Mouse (Mus musculus) ES-E14 (cell line): ENCODE results near the gene Gm28576. TPM values are rescaled to one million over a fixed set of nuclear protein-coding genes. Genes with fewer than 3 reads are reported as not detected.
"Not testable (repeated sequence)": the region's sequence is repeated elsewhere in the genome, so short reads cannot be mapped to it uniquely, and the experiment has no call there.

Experiments
- DNase-seq: peaks from one replicate; pipeline ENCODE4 v3.0.0-alpha.2; 2013; ENCODE audit warnings: low read depth, low spot score
- H3K27ac ChIP-seq: 2 replicates; pipeline ENCODE4 v1.5.1; 2012; ENCODE audit warnings: low read depth, mild to moderate bottlenecking, low read length, moderate library complexity, mixed read lengths; ENCODE audit not compliant: poor library complexity, insufficient read depth, severe bottlenecking
- H3K36me3 ChIP-seq: 2 replicates; pipeline ENCODE4 v1.6.1; 2012; ENCODE audit warnings: mild to moderate bottlenecking, low read length, moderate library complexity, mixed read lengths; ENCODE audit not compliant: control insufficient read depth, poor library complexity, insufficient read depth, severe bottlenecking
- H3K4me1 ChIP-seq, 2 experiments: fragments of 150-350 bp in 1 of 2; sonication (generic) in 1 of 2; 2 replicates each; pipeline ENCODE4 v1.6.1; 2012; ENCODE audit warnings: low read length in 2 of 2, mild to moderate bottlenecking in 1 of 2, mixed read lengths in 1 of 2; ENCODE audit not compliant: control insufficient read depth in 2 of 2, insufficient read depth in 2 of 2, poor library complexity in 1 of 2
- H3K4me3 ChIP-seq, 2 experiments: fragments of 150-350 bp in 1 of 2; sonication (generic) in 1 of 2; 2 replicates each; pipeline ENCODE4 v1.5.1; 2012; ENCODE audit warnings: low read length in 2 of 2, low read depth in 1 of 2, mild to moderate bottlenecking in 1 of 2, mixed read lengths in 1 of 2; ENCODE audit not compliant: insufficient read depth in 1 of 2, poor library complexity in 1 of 2, severe bottlenecking in 1 of 2
- H3K9ac ChIP-seq: 2 replicates; pipeline ENCODE4 v1.6.1; 2012; ENCODE audit warnings: low read depth, mild to moderate bottlenecking, low read length, mixed read lengths; ENCODE audit not compliant: poor library complexity, insufficient read depth, severe bottlenecking
- H3K9me3 ChIP-seq: fragments of 150-350 bp; sonication (generic); 2 replicates; pipeline ENCODE4 v1.6.1; 2012; ENCODE audit warnings: low read depth, mild to moderate bottlenecking, low read length; ENCODE audit not compliant: control insufficient read depth, insufficient read depth
- in situ Hi-C, 2 experiments: fragments of 600-800 bp; cut with MboI; formaldehyde crosslinking; loops; one replicate each; pipeline ENCODE4 v1.15.1; 2025; ENCODE audit warnings: low sequenced_read_pairs in 2 of 2, inconsistent platforms in 1 of 2; ENCODE audit not compliant: unreplicated experiment in 2 of 2
- total RNA-seq: library from RNA; depleted of rRNA; stranded (reverse); fragments of 300-350 nt; gene quantifications from 2 replicates; pipeline ENCODE4 v1.2.3, GENCODE M21; 2012; rRNA removed

Gm28576 gene
- total RNA-seq = not detected in 2 replicates

GRCm38 (mm10) chrY:7722641-7723040 lies at the start of gene Gm28576:
Gene Gm28576, plus strand, starts transcription at chrY:7722941.
- H3K27ac ChIP-seq, in situ Hi-C loops, H3K9me3 ChIP-seq, H3K36me3 ChIP-seq, H3K4me1 ChIP-seq, H3K9ac ChIP-seq, H3K4me3 ChIP-seq, DNase-seq: not testable (repeated sequence)

Other genes with a start within 250 kb of the Gm28576 start
- 0.04 and 0.05 TPM in 2 replicates for gene Gm20826, start 84.5 kb upstream of the Gm28576 start, total RNA-seq